Comparison of ENCODE assay signal across 8 mouse cellular contexts in the genomic region with DNA sequence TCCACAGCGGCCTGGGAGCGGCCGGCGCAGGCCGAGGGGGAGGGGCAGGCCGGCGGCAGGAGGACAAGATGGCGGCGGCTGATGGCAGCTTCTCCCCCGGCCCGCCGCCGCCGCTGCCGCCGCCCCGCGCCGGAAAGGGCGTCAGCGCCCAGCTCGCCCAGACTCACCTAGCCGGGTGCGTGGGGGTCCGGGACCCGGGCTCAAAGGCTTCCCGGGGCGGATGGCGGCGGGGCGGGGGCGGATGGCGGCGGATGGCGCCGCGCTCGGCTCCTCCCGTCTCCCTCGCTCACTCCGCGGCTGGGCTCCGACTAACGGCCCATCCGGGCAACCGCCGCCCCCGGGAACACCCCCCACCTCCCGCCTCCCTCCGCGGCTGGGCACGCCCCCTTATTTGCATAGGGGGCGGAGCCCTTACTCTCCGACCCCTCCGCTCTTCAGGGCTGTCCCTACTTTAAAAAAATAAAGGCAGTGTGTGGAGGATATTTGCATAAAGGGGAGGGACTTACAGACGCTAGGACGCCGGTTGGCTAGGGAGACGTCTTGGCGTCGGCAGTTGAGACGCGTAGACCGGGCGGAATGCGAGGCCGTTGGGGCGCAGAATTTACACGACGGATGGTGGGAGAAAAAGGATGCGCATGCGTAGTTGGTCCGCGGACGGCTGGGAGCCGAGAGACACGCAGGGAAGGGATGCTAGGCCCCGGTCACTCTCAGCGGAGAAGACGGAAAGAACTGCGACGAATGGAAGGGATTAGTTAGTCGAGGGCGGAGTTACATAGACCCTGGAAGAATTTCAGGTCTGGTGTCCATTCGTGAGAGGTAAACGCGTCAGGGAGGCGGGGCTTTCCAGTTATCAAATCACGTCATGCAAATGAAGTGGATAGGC. TPM values are rescaled to one million over a fixed set of nuclear protein-coding genes. Genes with fewer than 3 reads are reported as not detected.
DNase-seq lines count a peak whose midpoint lies in the region; ATAC-seq lines count a peak whose summit lies in the region.

A gene (minus strand): TSS at position 330 of the 883 bp plus-strand sequence.

- ATAC-seq in hindbrain, embryonic 11.5 days (ENCODE audit: low FRiP score): peak; percentile 95

- peak within 1 kb of the TSS; percentile 100 for H3K9ac ChIP-seq in hindbrain, embryonic 11.5 days (ENCODE audit: low read depth, low read length)

- WGBS in hindbrain, embryonic 11.5 days: under 1% methylated on average over 58 of the region's 89 CpGs

- peaks cover 15% of the 10 kb centered on the region for H3K36me3 ChIP-seq in hindbrain, embryonic 11.5 days (ENCODE audit: control insufficient read depth, insufficient read depth, low read length)

- H3K4me3 ChIP-seq in hindbrain, embryonic 11.5 days (ENCODE audit: low read depth, low read length): peak within 1 kb of the TSS; percentile 100

- H3K4me1 ChIP-seq in hindbrain, embryonic 11.5 days (replicated peaks; ENCODE audit: control insufficient read depth, insufficient read depth, low read length): peaks cover 5% of the 10 kb centered on the region; the same call in 1 of the 2 replicates

- no peaks in the 10 kb centered on the region for H3K9me3 ChIP-seq in hindbrain, embryonic 11.5 days (ENCODE audit: control insufficient read depth, low read length)

- H3K27me3 ChIP-seq in hindbrain, embryonic 11.5 days (ENCODE audit: control insufficient read depth, insufficient read depth, low read length): no peaks in the 10 kb centered on the region

- H3K4me2 ChIP-seq in hindbrain, embryonic 11.5 days (replicated peaks; ENCODE audit: low read depth, low read length): peak within 1 kb of the TSS; percentile 92

- DNase-seq in Muller cell, postnatal 12 days (ENCODE audit: inconsistent ontology term): peak; percentile 99
- peak; percentile 100 for DNase-seq in cerebellum, adult 9-11 months
- peak; percentile 99 to 100 for DNase-seq in frontal cortex, adult 2 months (ENCODE audit: extremely low spot score in 1 of 2, low spot score in 1 of 2)
- peak; percentile 98 for DNase-seq in hindbrain, embryonic 11.5 days (ENCODE audit: low spot score)
- DNase-seq in layer of hippocampus, postnatal 10 days (ENCODE audit: low spot score in 2 of 2): peak; percentile 99
- DNase-seq in lung, postnatal 10 days: peak; percentile 98
- peak; percentile 96 for DNase-seq in ovary, postnatal 36 days (ENCODE audit: low spot score)
- DNase-seq in thymus, postnatal 25 days: peak; percentile 96

- peak within 1 kb of the TSS; percentile 93 for H3K27ac ChIP-seq in hindbrain, embryonic 11.5 days (ENCODE audit: low read depth, low read length)

RNA-seq across cellular contexts. Expression of the gene that starts here (rescaled TPM):
- polyA plus RNA-seq in frontal cortex, adult 2 months (2012; rRNA removed): 261 and 306 TPM in 2 replicates
- 167 and 205 TPM in 2 replicates for polyA plus RNA-seq in hindbrain, embryonic 11.5 days (2014; fragmentation: Nextera tagmentation; extraction: Ambion mirVana)
- 100 to 1,000 TPM; 284 to 322 TPM for total RNA-seq in layer of hippocampus, postnatal 10 days (2021)

Comparison
In these comparisons a context has a peak if more than half of its experiments do, and no peak if none do; other contexts are left out.
1. Peak in every context shown above with its lines: DNase-seq, ATAC-seq, H3K4me3 ChIP-seq and H3K27ac ChIP-seq.